In genomic region chr17:29385746-29386145, GRCm38 (mm10) we compare ENCODE assay signal across 17 mouse cellular contexts. TPM values are rescaled to one million over a fixed set of nuclear protein-coding genes. Genes with fewer than 3 reads are reported as not detected.
A peak's percentile ranks its signal among the peaks of the same experiment; 100 is the strongest.
DNase-seq lines count a peak whose midpoint lies in the region; ATAC-seq and TF ChIP-seq lines count a peak whose summit lies in the region.
"Had no signal": no experiment of that assay in that cellular context is flagged by ENCODE, and none has a peak within 500 bp of the region (broad histone marks: within the 10 kb centered on the region; RNA-seq: fewer than 3 reads in every experiment).

No protein-coding gene starts in this region.

- no peak for TF ChIP-seq POLR2A in liver, adult 2 months (IDR thresholded peaks at IDR 0.05; ENCODE audit: extremely low read depth, insufficient read depth, low read length)

- H3K27ac ChIP-seq in liver, adult 2 months (replicated peaks; ENCODE audit: insufficient read depth, low read depth, low read length): peak overlapping the region; percentile 73
- H3K27ac ChIP-seq in brown adipose tissue, adult 24 weeks (replicated peaks; ENCODE audit: low read depth, low read length): peak overlapping the region; percentile 89
- H3K27ac ChIP-seq in liver, postnatal 0 days (ENCODE audit: low read depth): peak overlapping the region; percentile 94
- H3K27ac ChIP-seq in lung, postnatal 0 days (ENCODE audit: low read length): no peak overlapping the region
- H3K27ac ChIP-seq: embryonic facial prominence, embryonic 15.5 days; heart, embryonic 10.5 days; hindbrain, embryonic 13.5 days had no signal

- no peak for DNase-seq in liver, adult 2 months (ENCODE audit: extremely low read depth, low read depth, low spot score)
- DNase-seq in liver (no peak), ES-CJ7 (ENCODE audit: low read depth, low spot score) (peak; percentile 93)
- no peak for DNase-seq in liver, postnatal 0 days
- no peak for DNase-seq in thymus, postnatal 25 days
- DNase-seq in lung, postnatal 0 days (ENCODE audit: low spot score): no peak
- DNase-seq: cerebellum, adult 11 months; cerebellum, adult 8-10 months; embryo, embryonic 11 days had no signal

- no peaks in the 10 kb centered on the region for H3K9me3 ChIP-seq in liver, postnatal 0 days (ENCODE audit: low read length)
- H3K9me3 ChIP-seq in lung, postnatal 0 days (ENCODE audit: low read length): no peaks in the 10 kb centered on the region
- H3K9me3 ChIP-seq: embryonic facial prominence, embryonic 15.5 days; forebrain, embryonic 10.5 days; heart, embryonic 10.5 days; hindbrain, embryonic 13.5 days had no signal

- no peak overlapping the region for H3K4me2 ChIP-seq in liver, postnatal 0 days (ENCODE audit: low read depth, low read length)
- no peak overlapping the region for H3K4me2 ChIP-seq in lung, postnatal 0 days (replicated peaks; ENCODE audit: low read depth, low read length)
- H3K4me2 ChIP-seq: embryonic facial prominence, embryonic 15.5 days; hindbrain, embryonic 13.5 days had no signal

- H3K4me1 ChIP-seq in liver, adult 2 months (ENCODE audit: control insufficient read depth, insufficient read depth, low read length): peaks cover 12% of the 10 kb centered on the region
- peaks cover 10% of the 10 kb centered on the region for H3K4me1 ChIP-seq in brown adipose tissue, adult 24 weeks (ENCODE audit: control insufficient read depth, insufficient read depth, insufficient read length, low read length)
- H3K4me1 ChIP-seq in liver, postnatal 0 days (ENCODE audit: insufficient read depth): peaks cover 7% of the 10 kb centered on the region; the same call in 1 of the 2 replicates
- H3K4me1 ChIP-seq in lung, postnatal 0 days (ENCODE audit: insufficient read depth, low read depth, low read length): no peaks in the 10 kb centered on the region

- H3K79me2 ChIP-seq in liver, adult 2 months (ENCODE audit: control insufficient read depth, insufficient read depth, low read length): no peaks in the 10 kb centered on the region

- H3K36me3 ChIP-seq in liver, adult 2 months (ENCODE audit: control insufficient read depth, insufficient read depth, low read length): no peaks in the 10 kb centered on the region
- no peaks in the 10 kb centered on the region for H3K36me3 ChIP-seq in liver, postnatal 0 days (replicated peaks; ENCODE audit: insufficient read depth, low read length)
- no peaks in the 10 kb centered on the region for H3K36me3 ChIP-seq in lung, postnatal 0 days (ENCODE audit: insufficient read depth, low read length)
- H3K36me3 ChIP-seq: embryonic facial prominence, embryonic 15.5 days; forebrain, embryonic 10.5 days; heart, embryonic 10.5 days; hindbrain, embryonic 13.5 days had no signal

- no peak for TF ChIP-seq EP300 in liver, postnatal 0 days (IDR thresholded peaks at IDR 0.05; ENCODE audit: low read depth)
- no peak for TF ChIP-seq EP300 in lung, postnatal 0 days (IDR thresholded peaks at IDR 0.05)

- no peak for TF ChIP-seq CTCF in liver, adult 2 months (IDR thresholded peaks at IDR 0.05; ENCODE audit: low read depth, low read length)
- no peak for TF ChIP-seq CTCF in liver, postnatal 0 days (IDR thresholded peaks at IDR 0.05; ENCODE audit: low read depth)
- TF ChIP-seq CTCF in lung, postnatal 0 days (IDR thresholded peaks at IDR 0.05): no peak

- no peak overlapping the region for H3K9ac ChIP-seq in liver, adult 2 months (ENCODE audit: low read depth, low read length)
- no peak overlapping the region for H3K9ac ChIP-seq in liver, postnatal 0 days (replicated peaks)
- H3K9ac ChIP-seq in lung, postnatal 0 days (replicated peaks; ENCODE audit: low read depth): no peak overlapping the region
- H3K9ac ChIP-seq: embryonic facial prominence, embryonic 15.5 days; hindbrain, embryonic 13.5 days had no signal

- H3K4me3 ChIP-seq in liver, adult 2 months (ENCODE audit: insufficient read depth, low read depth, low read length): no peak overlapping the region
- H3K4me3 ChIP-seq in brown adipose tissue, adult 24 weeks (ENCODE audit: insufficient read depth, low read depth, low read length): no peak overlapping the region
- H3K4me3 ChIP-seq in liver, postnatal 0 days (ENCODE audit: low read depth, low read length): no peak overlapping the region
- H3K4me3 ChIP-seq in lung, postnatal 0 days (ENCODE audit: low read depth, low read length): no peak overlapping the region
- H3K4me3 ChIP-seq: embryonic facial prominence, embryonic 15.5 days; erythroblast, embryonic 14.5 days; forebrain, embryonic 10.5 days; heart, embryonic 10.5 days; hindbrain, embryonic 13.5 days had no signal

- 47% methylated on average over 6 of the region's 6 CpGs for WGBS in liver, adult 2 months
- WGBS in liver, postnatal 0 days (ENCODE audit: insufficient replicate concordance): 83% methylated on average over 6 of the region's 6 CpGs
- WGBS in lung, postnatal 0 days: 67% methylated on average over 6 of the region's 6 CpGs

- no peaks in the 10 kb centered on the region for H3K27me3 ChIP-seq in liver, adult 2 months (ENCODE audit: control insufficient read depth, insufficient read depth, low read length)
- H3K27me3 ChIP-seq in liver, postnatal 0 days (ENCODE audit: insufficient read depth, low read length): no peaks in the 10 kb centered on the region
- no peaks in the 10 kb centered on the region for H3K27me3 ChIP-seq in lung, postnatal 0 days (replicated peaks; ENCODE audit: insufficient read depth, low read length)
- H3K27me3 ChIP-seq: CH12.LX; embryonic facial prominence, embryonic 15.5 days; hindbrain, embryonic 13.5 days had no signal

- ATAC-seq in liver, postnatal 0 days: no peak
- no peak for ATAC-seq in lung, postnatal 0 days
- ATAC-seq: forebrain, embryonic 14.5 days had no signal

RNA-seq across cellular contexts. Expression of gene Fgd2, which starts 25.0 kb away (rescaled TPM):
- 7.6 and 8.9 TPM in 2 replicates for total RNA-seq in liver, adult 2 months (2014; rRNA removed)
- 4.0 and 8.8 TPM in 2 replicates for polyA plus RNA-seq in liver, adult 2 months (2012; rRNA removed)
- 2.1 and 3.4 TPM in 2 replicates for polyA plus RNA-seq in brown adipose tissue, adult 24 weeks (2012; ENCODE audit: insufficient read depth, insufficient read length, missing spikeins)
- 6.3 and 8.9 TPM in 2 replicates for polyA plus RNA-seq in liver, postnatal 0 days (2015; fragmentation: Nextera tagmentation; extraction: Ambion mirVana)
- 11.9 and 14.2 TPM in 2 replicates for polyA plus RNA-seq in lung, postnatal 0 days (2015; fragmentation: Nextera tagmentation; extraction: Ambion mirVana)

RNA-seq across cellular contexts. Expression of gene Mtch1, which starts 38.0 kb away (rescaled TPM):
- total RNA-seq in liver, adult 2 months (2014; rRNA removed): 82.7 and 93.8 TPM in 2 replicates
- polyA plus RNA-seq in liver, adult 2 months (2012; rRNA removed): 136 and 143 TPM in 2 replicates
- 261 and 305 TPM in 2 replicates for polyA plus RNA-seq in brown adipose tissue, adult 24 weeks (2012; ENCODE audit: insufficient read depth, insufficient read length, missing spikeins)
- polyA plus RNA-seq in liver, postnatal 0 days (2015; fragmentation: Nextera tagmentation; extraction: Ambion mirVana): 49.0 and 57.5 TPM in 2 replicates
- 342 and 350 TPM in 2 replicates for polyA plus RNA-seq in lung, postnatal 0 days (2015; fragmentation: Nextera tagmentation; extraction: Ambion mirVana)
